Mouse (Mus musculus): ENCODE measurements around the gene Slc6a12. TPM values are rescaled to one million over a fixed set of nuclear protein-coding genes. Genes with fewer than 3 reads are reported as not detected.

The Slc6a12 gene
- total RNA-seq, 1 experiment from 2014 or later = 8.0 TPM

- DNase-seq = no peak
Measured at GRCm38 (mm10) chr6:121412558-121413297, 69.9 kb downstream of the Slc6a12 start.

Small RNAs within 50 kb of the gene (microRNA-seq; reads per million reads assigned to microRNA genes)
- 0 reads per million in 2 experiments for gene Gm24855

Other genes starting within 250 kb of the Slc6a12 start
- gene Mical3, start 212.1 kb upstream of the Slc6a12 start, total RNA-seq (2021) = 56.9 and 59.6 TPM in 2 replicates
- gene Pex26, start 159.4 kb upstream of the Slc6a12 start, total RNA-seq (2021) = 11.9 and 12.7 TPM in 2 replicates
- gene Tuba8, start 132.4 kb upstream of the Slc6a12 start, total RNA-seq (2021) = 15.9 and 17.5 TPM in 2 replicates
- gene Usp18, start 97.2 kb upstream of the Slc6a12 start, total RNA-seq (2021) = 1.2 and 1.9 TPM in 2 replicates
- 3.2 and 17.9 TPM in 2 replicates for gene Slc6a13, start 42.8 kb upstream of the Slc6a12 start, total RNA-seq (2021)
- 3.6 and 4.1 TPM in 2 replicates for gene Iqsec3, start 130.6 kb downstream of the Slc6a12 start, total RNA-seq (2021)